Comparison of ENCODE assay signal across 29 mouse cellular contexts in genomic region chr5:73740766-73741165, GRCm38 (mm10).
DNase-seq lines count a peak whose midpoint lies in the region; ATAC-seq lines count a peak whose summit lies in the region.
"Had no signal": no experiment of that assay in that cellular context is flagged by ENCODE, and none has a peak within 500 bp of the region (broad histone marks: within the 10 kb centered on the region; RNA-seq: fewer than 3 reads in every experiment).

No protein-coding gene starts in this region.

- H3K36me3 ChIP-seq in heart, embryonic 12.5 days: no peaks in the 10 kb centered on the region
- H3K36me3 ChIP-seq in embryonic facial prominence, embryonic 11.5 days (replicated peaks; ENCODE audit: control insufficient read depth, insufficient read depth, low read depth, low read length): no peaks in the 10 kb centered on the region
- no peaks in the 10 kb centered on the region for H3K36me3 ChIP-seq in limb, embryonic 10.5 days
- H3K36me3 ChIP-seq in limb, embryonic 15.5 days: no peaks in the 10 kb centered on the region
- H3K36me3 ChIP-seq: forebrain, embryonic 10.5 days; forebrain, embryonic 15.5 days; hindbrain, embryonic 12.5 days; intestine, embryonic 15.5 days; lung, embryonic 15.5 days; midbrain, embryonic 10.5 days; midbrain, embryonic 15.5 days; neural tube, embryonic 15.5 days; stomach, embryonic 15.5 days had no signal

- peak; percentile 35 to 53 for DNase-seq in heart, adult 18-20 months
- DNase-seq in embryonic facial prominence, embryonic 11.5 days (ENCODE audit: low spot score): peak; percentile 49
- DNase-seq in limb, embryonic 10.5 days (ENCODE audit: low spot score): no peak
- no peak for DNase-seq in urinary bladder, postnatal 4 days (ENCODE audit: low spot score in 2 of 2)
- DNase-seq in frontal cortex, postnatal 25 days (ENCODE audit: low spot score in 2 of 2): no peak
- DNase-seq: adrenal gland, postnatal 14 days; cerebellum, adult 11 months; cerebellum, adult 9-11 months; kidney, adult 2 months; kidney, postnatal 10 days; layer of hippocampus, adult 9-11 months; retina, postnatal 1 day; right cerebral cortex, postnatal 14 days; thymus, postnatal 25 days had no signal

- no peak overlapping the region for H3K4me2 ChIP-seq in heart, embryonic 12.5 days
- H3K4me2 ChIP-seq in embryonic facial prominence, embryonic 11.5 days (ENCODE audit: low read depth, low read length): no peak overlapping the region
- H3K4me2 ChIP-seq in limb, embryonic 15.5 days: no peak overlapping the region
- H3K4me2 ChIP-seq: forebrain, embryonic 15.5 days; hindbrain, embryonic 12.5 days; intestine, embryonic 15.5 days; liver, embryonic 11.5 days; lung, embryonic 15.5 days; midbrain, embryonic 15.5 days; neural tube, embryonic 15.5 days; stomach, embryonic 15.5 days had no signal

- peaks cover 3% of the 10 kb centered on the region; the same call in 1 of the 2 replicates for H3K9me3 ChIP-seq in heart, embryonic 12.5 days (replicated peaks)
- no peaks in the 10 kb centered on the region for H3K9me3 ChIP-seq in embryonic facial prominence, embryonic 11.5 days (replicated peaks; ENCODE audit: control insufficient read depth, low read length)
- H3K9me3 ChIP-seq in limb, embryonic 10.5 days (replicated peaks): no peaks in the 10 kb centered on the region
- no peaks in the 10 kb centered on the region for H3K9me3 ChIP-seq in limb, embryonic 15.5 days
- H3K9me3 ChIP-seq: forebrain, embryonic 10.5 days; forebrain, embryonic 15.5 days; hindbrain, embryonic 12.5 days; intestine, embryonic 15.5 days; lung, embryonic 15.5 days; midbrain, embryonic 10.5 days; midbrain, embryonic 15.5 days; neural tube, embryonic 15.5 days; stomach, embryonic 15.5 days had no signal

- no peaks in the 10 kb centered on the region for H3K4me1 ChIP-seq in heart, embryonic 12.5 days (replicated peaks)
- H3K4me1 ChIP-seq in embryonic facial prominence, embryonic 11.5 days (ENCODE audit: control insufficient read depth, insufficient read depth, low read length): no peaks in the 10 kb centered on the region
- peaks cover 26% of the 10 kb centered on the region for H3K4me1 ChIP-seq in limb, embryonic 10.5 days
- peaks cover 16% of the 10 kb centered on the region; the same call in 1 of the 2 replicates for H3K4me1 ChIP-seq in limb, embryonic 15.5 days
- H3K4me1 ChIP-seq: forebrain, embryonic 10.5 days; forebrain, embryonic 15.5 days; hindbrain, embryonic 12.5 days; intestine, embryonic 15.5 days; lung, embryonic 15.5 days; midbrain, embryonic 15.5 days; neural tube, embryonic 15.5 days; stomach, embryonic 15.5 days had no signal

- H3K9ac ChIP-seq in heart, embryonic 12.5 days: no peak overlapping the region
- no peak overlapping the region for H3K9ac ChIP-seq in embryonic facial prominence, embryonic 11.5 days (replicated peaks; ENCODE audit: low read length)
- no peak overlapping the region for H3K9ac ChIP-seq in limb, embryonic 15.5 days
- H3K9ac ChIP-seq: forebrain, embryonic 15.5 days; hindbrain, embryonic 12.5 days; intestine, embryonic 15.5 days; lung, embryonic 15.5 days; midbrain, embryonic 15.5 days; neural tube, embryonic 15.5 days; stomach, embryonic 15.5 days had no signal

- no peak for ATAC-seq in heart, embryonic 12.5 days (ENCODE audit: insufficient number of reproducible peaks, low FRiP score)
- no peak for ATAC-seq in embryonic facial prominence, embryonic 11.5 days (replicated peaks; ENCODE audit: insufficient number of reproducible peaks, low FRiP score, low TSS enrichment, low read depth)
- no peak for ATAC-seq in limb, embryonic 15.5 days (ENCODE audit: insufficient number of reproducible peaks, low FRiP score, low TSS enrichment, low read depth)
- ATAC-seq: forebrain, embryonic 15.5 days; hindbrain, postnatal 0 days; intestine, embryonic 15.5 days; midbrain, embryonic 15.5 days; Patski had no signal

- H3K27ac ChIP-seq in heart, embryonic 12.5 days (ENCODE audit: poor library complexity, severe bottlenecking): no peak overlapping the region
- H3K27ac ChIP-seq in embryonic facial prominence, embryonic 11.5 days (replicated peaks; ENCODE audit: low read depth, low read length): no peak overlapping the region
- H3K27ac ChIP-seq in limb, embryonic 10.5 days: peak overlapping the region; percentile 70
- peak overlapping the region; percentile 63 for H3K27ac ChIP-seq in limb, embryonic 15.5 days
- H3K27ac ChIP-seq: forebrain, embryonic 10.5 days; forebrain, embryonic 15.5 days; hindbrain, embryonic 12.5 days; hindbrain, postnatal 0 days; intestine, embryonic 15.5 days; left cerebral cortex, adult 2 months; lung, embryonic 15.5 days; midbrain, embryonic 10.5 days; midbrain, embryonic 15.5 days; neural tube, embryonic 15.5 days; stomach, embryonic 15.5 days had no signal

- 69% methylated on average over 3 of the region's 3 CpGs for WGBS in heart, embryonic 12.5 days
- 55% methylated on average over 3 of the region's 3 CpGs for WGBS in embryonic facial prominence, embryonic 11.5 days
- WGBS in limb, embryonic 10.5 days: 52% methylated on average over 3 of the region's 3 CpGs
- WGBS in limb, embryonic 15.5 days: 42% methylated on average over 3 of the region's 3 CpGs

- H3K27me3 ChIP-seq in heart, embryonic 12.5 days (replicated peaks): peaks cover 21% of the 10 kb centered on the region
- H3K27me3 ChIP-seq in embryonic facial prominence, embryonic 11.5 days (ENCODE audit: control insufficient read depth, insufficient read depth, low read length): no peaks in the 10 kb centered on the region
- no peaks in the 10 kb centered on the region for H3K27me3 ChIP-seq in limb, embryonic 10.5 days (ENCODE audit: low read depth, poor library complexity, severe bottlenecking)
- H3K27me3 ChIP-seq in limb, embryonic 15.5 days: no peaks in the 10 kb centered on the region
- H3K27me3 ChIP-seq: forebrain, embryonic 15.5 days; hindbrain, embryonic 12.5 days; intestine, embryonic 15.5 days; lung, embryonic 15.5 days; midbrain, embryonic 15.5 days; neural tube, embryonic 15.5 days; stomach, embryonic 15.5 days had no signal

- H3K4me3 ChIP-seq in heart, embryonic 12.5 days: no peak overlapping the region
- H3K4me3 ChIP-seq in embryonic facial prominence, embryonic 11.5 days (ENCODE audit: low read depth, low read length): no peak overlapping the region
- no peak overlapping the region for H3K4me3 ChIP-seq in limb, embryonic 10.5 days
- no peak overlapping the region for H3K4me3 ChIP-seq in limb, embryonic 15.5 days
- H3K4me3 ChIP-seq: forebrain, embryonic 10.5 days; forebrain, embryonic 15.5 days; hindbrain, embryonic 12.5 days; intestine, embryonic 15.5 days; left cerebral cortex, adult 2 months; lung, embryonic 15.5 days; midbrain, embryonic 10.5 days; midbrain, embryonic 15.5 days; neural tube, embryonic 15.5 days; stomach, embryonic 15.5 days had no signal

Comparison
In these comparisons a context has a peak if more than half of its experiments do, and no peak if none do; other contexts are left out.
1. DNase-seq: peak in heart, adult 18-20 months (2 of 2) and embryonic facial prominence, embryonic 11.5 days (single experiment); none in limb, embryonic 10.5 days (single experiment), urinary bladder, postnatal 4 days (0 of 2) and frontal cortex, postnatal 25 days (0 of 2).
2. H3K27ac ChIP-seq: peak in limb, embryonic 10.5 days (single experiment) and limb, embryonic 15.5 days (single experiment); none in heart, embryonic 12.5 days (single experiment) and embryonic facial prominence, embryonic 11.5 days (single experiment).